Mouse (Mus musculus) megakaryocyte, embryonic 14.5 days (primary cell): Measurements from ENCODE around the gene Csf2ra. TPM values are rescaled to one million over a fixed set of nuclear protein-coding genes. Genes with fewer than 3 reads are reported as not detected.
"Not testable (repeated sequence)": the region's sequence is repeated elsewhere in the genome, so short reads cannot be mapped to it uniquely, and the experiment has no call there.

ENCODE experiments used
- H3K27me3 ChIP-seq: replicated peaks from 2 replicates; pipeline ENCODE3; 2012; ENCODE audit warnings: inconsistent platforms
- H3K36me3 ChIP-seq: replicated peaks from 2 replicates; pipeline ENCODE3; 2012; ENCODE audit warnings: low read length, inconsistent platforms, mixed read lengths
- H3K4me1 ChIP-seq: 2 replicates; pipeline ENCODE4 v1.6.1; 2012; ENCODE audit warnings: inconsistent platforms
- H3K4me3 ChIP-seq: replicated peaks from 2 replicates; pipeline ENCODE3; 2012; ENCODE audit warnings: moderate library complexity, mild to moderate bottlenecking, inconsistent platforms
- H3K9me3 ChIP-seq: 2 replicates; pipeline ENCODE4 v1.6.1; 2012; ENCODE audit warnings: inconsistent platforms
- FLI1 ChIP-seq: IDR thresholded peaks from 2 replicates; pipeline ENCODE4 v1.6.1; 2012; ENCODE audit warnings: low read length, inconsistent platforms, mixed read lengths
- GATA1 ChIP-seq: IDR thresholded peaks from 3 replicates; pipeline ENCODE4 v1.6.1; 2012; ENCODE audit warnings: mixed read lengths, low read length, inconsistent platforms, borderline replicate concordance
- polyA plus RNA-seq: library from polyadenylated mRNA; stranded (reverse); fragments of >175 nt; gene quantifications from 2 replicates; pipeline ENCODE4 v1.2.3, GENCODE M21; 2012; ENCODE audit warnings: low replicate concordance; ENCODE audit not compliant: insufficient read depth

Csf2ra gene
- polyA plus RNA-seq, 1 experiment: 57.5 TPM

DNA sequence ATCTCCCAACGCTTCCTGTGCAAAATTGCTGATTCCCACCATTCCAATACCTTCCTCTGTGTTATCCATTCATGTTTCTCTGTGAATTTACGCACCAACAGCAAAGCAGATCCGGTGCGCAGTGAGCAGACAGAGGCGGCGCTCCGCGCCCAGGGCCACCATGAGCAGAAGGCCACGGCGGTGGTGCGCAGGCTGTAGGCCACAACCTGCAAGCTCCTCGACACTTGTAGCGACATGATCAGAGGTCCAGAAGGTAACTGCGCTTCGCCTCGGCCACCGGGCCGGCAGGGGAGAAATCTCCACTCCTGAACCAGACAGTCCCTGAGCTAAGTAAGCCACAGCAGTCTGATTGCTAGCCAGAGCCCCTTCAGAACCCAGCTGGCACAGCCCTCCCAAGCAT lies 29.5 kb upstream of the Csf2ra start:
- H3K4me3 ChIP-seq: no peak overlapping the region

DNA sequence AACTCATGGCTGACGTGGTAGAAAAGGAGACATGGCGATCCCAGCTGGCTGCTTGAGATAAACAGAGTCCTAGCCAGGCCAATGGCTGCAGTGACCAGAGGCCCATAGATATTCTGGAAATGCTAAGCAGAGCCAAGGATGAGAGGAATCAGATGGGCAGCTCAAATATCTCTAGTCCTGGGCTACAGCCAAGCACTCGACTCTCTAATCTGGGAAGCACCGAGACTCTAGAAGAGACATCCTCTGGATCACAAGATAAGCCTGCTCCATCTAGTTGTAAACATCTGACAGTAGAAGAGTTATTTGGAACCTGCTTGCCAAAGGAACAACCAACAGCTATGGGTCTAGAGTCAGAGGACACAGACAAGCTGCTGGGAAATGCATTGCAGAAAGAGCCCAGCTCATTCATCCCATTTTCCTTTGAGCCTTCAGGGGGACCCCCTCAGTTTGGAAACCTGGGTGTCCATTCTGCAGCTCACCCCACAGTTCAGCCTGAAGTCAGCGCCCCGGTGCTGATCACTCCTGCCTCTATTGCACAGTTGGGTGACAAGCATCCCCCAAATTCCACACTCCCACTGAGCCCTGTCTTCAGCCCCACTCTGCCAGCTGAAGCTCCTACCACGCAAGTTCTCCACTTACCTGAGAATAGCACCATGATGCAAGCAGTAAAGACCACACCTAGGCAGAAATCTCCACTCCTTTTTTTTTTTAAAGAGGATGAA lies 28.1 kb upstream of the Csf2ra start:
- Histone ChIP-seq H3K9me3 (no peaks in the 10 kb centered on the region), H3K4me1 (peaks cover 3% of the 10 kb centered on the region; the same call in 1 of the 2 replicates), H3K36me3 (no peaks in the 10 kb centered on the region), H3K27me3 (peaks cover 2% of the 10 kb centered on the region), H3K4me3 (no peak overlapping the region)
- TF ChIP-seq GATA1 (no peak), FLI1 (no peak)

More for the DNA sequence above, 29.5 kb upstream of the Csf2ra start:
- Histone ChIP-seq H3K27me3 (peaks cover 3% of the 10 kb centered on the region), H3K9me3 (no peaks in the 10 kb centered on the region), H3K36me3 (no peaks in the 10 kb centered on the region), H3K4me1 (peaks cover 7% of the 10 kb centered on the region; the same call in 1 of the 2 replicates)
- TF ChIP-seq GATA1 (no peak), FLI1 (no peak)

DNA sequence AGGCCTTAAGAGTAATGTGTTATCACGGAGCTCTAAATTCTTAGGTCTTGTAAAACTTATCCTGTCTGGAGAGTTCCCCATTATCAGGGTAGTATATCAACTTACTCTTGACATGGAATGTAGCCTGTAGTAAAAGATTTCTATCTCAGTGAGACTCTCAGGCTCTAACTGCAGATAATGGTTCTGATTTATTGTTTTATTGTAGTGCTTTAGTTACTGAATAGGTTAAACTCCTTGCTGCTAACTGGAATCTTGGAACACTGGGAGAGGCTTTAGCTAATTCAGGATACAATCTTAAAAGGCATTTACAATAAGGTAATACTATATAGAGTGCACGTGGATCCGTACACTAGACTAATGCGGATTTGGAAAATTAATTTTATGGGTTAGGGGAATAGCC lies 19.1 kb upstream of the Csf2ra start:
- H3K27me3 ChIP-seq, H3K9me3 ChIP-seq, H3K4me3 ChIP-seq, H3K4me1 ChIP-seq, H3K36me3 ChIP-seq: not testable (repeated sequence)

DNA sequence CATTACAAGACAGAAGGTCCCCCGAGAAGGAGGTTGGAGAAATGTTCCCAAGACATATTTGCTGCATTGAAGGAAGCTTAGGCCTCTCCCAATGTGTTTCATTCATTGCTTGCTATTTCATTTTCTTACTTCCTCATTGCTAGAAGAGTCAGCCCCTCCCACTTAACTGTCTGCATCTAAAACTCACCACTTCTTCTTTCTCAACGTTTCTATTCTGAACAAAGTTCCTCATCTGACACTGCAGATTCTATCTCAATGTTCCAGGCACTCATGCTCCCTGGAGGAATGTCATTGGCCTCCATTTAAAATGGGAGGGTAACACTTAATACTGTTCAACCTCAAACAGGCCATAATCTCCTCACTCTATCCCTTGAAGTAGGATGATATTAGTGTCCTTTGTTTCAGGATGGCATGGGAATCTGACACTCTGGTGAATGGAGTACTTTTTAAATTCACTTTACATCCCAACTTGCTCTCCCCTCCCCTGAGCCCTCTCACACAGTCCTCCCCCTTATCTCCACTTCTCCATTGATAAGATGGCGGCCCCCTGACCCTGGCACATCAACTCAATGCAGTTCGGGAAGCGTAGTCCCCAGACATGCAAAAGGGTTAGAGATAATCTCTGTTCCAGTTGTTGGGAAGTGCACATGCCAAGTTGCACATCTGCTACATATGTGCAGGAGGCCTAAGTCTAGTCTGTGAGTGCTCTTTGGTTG lies 16.6 kb upstream of the Csf2ra start:
- H3K9me3 ChIP-seq: no peaks in the 10 kb centered on the region
- TF ChIP-seq FLI1: no peak
- no peak for TF ChIP-seq GATA1
- no peak overlapping the region for H3K4me3 ChIP-seq
- H3K27me3 ChIP-seq: no peaks in the 10 kb centered on the region
- H3K4me1 ChIP-seq: no peaks in the 10 kb centered on the region; the same call in 1 of the 2 replicates
- no peaks in the 10 kb centered on the region for H3K36me3 ChIP-seq

DNA sequence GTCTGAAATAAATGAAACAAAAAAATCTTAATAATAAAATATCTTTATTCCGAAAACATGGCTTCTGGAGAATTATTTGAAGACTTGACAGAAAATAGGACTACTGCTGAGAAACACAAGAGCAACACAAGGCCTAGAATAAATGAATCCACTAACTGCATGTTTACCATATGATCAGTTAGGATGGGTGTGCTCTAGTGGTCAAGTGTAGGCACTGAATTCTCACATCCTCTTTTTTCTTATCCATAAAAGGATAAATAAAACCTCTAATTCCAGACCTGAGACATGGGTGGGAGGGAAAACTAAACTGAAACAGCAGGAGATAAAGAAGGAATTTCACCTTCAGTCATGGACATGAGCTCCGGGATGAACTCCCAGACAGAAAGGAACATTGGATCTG lies 9.7 kb upstream of the Csf2ra start:
- TF ChIP-seq GATA1 (no peak), FLI1 (no peak)
- Histone ChIP-seq H3K4me1 (0 out of 2 replicates have a peak, but pooled peaks cover 3% of the 10 kb centered on the region), H3K36me3 (no peaks in the 10 kb centered on the region), H3K9me3 (no peaks in the 10 kb centered on the region), H3K4me3 (no peak overlapping the region), H3K27me3 (no peaks in the 10 kb centered on the region)

DNA sequence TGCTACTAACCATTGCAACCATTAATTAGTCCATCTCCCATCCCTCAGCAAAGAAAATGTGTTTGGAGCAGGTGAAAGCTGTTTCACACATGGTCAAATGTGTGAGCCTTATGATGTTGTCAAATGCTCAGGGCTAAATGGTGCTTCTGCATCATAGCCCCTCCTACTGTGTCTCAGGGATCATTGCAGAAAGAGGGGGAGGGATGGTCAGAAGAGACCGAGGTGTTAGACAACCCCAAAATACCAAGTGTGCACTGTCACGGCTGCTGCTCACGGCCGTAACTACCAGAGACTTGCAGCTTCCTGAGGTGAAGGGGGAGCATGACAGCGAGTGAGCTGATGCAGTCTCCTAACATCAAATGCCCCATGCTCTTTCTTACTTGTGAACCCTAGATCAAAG lies 6.3 kb upstream of the Csf2ra start:
- Histone ChIP-seq H3K4me1 (0 out of 2 replicates have a peak, but pooled peaks cover 3% of the 10 kb centered on the region), H3K36me3 (no peaks in the 10 kb centered on the region), H3K9me3 (no peaks in the 10 kb centered on the region), H3K4me3 (no peak overlapping the region), H3K27me3 (no peaks in the 10 kb centered on the region)
- TF ChIP-seq GATA1 (no peak), FLI1 (no peak)

DNA sequence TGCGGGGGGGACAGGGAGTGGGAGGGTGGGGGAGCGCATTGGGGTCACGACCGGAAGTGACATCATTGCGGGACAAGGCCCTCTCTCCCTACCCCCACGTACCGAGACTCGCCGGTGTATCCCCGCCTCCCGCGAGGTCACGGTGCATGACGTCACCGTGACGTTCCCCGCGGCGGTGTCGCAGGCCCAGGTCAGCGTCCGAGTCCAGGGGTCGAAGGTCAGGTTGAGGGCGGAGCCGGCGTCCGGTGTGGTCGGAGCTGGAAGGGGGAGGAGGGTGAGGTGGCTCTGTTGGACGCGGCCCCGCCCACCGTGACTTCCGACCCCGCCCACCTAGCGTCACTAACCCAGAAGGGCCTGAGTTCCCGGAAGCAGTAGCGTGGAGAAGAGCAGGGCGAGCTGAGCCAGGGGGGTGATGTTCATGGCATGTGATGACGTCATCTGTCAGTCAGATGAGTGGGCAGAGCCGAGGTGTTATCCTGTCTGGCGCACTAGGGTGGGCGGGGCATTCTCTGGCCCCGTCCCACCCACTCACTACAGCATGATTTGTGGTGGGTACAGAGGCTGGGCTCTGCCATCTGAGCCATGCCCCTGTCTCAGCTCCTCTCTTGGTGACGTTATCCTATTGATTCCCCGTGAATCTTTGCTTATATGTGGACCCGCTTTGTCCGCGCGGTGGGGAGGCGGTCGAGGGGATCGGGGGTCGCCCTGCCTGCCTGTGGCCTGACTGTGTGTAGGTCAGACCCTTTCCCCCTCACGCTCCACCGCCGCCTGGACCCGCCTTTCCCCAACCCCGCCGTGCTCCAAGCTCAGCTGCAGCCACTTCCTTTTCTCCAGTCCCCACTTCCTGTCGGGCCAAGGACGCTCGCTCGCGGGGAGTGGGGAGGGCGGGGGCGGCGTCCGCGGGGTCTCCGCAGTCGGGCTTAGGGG lies 1.0 kb downstream of the Csf2ra start:
- H3K9me3 ChIP-seq: peaks cover 26% of the 10 kb centered on the region
- H3K4me3 ChIP-seq: peak overlapping the region; percentile 97
- H3K36me3 ChIP-seq: peaks cover 5% of the 10 kb centered on the region
- H3K4me1 ChIP-seq: peaks cover 26% of the 10 kb centered on the region
- TF ChIP-seq FLI1 (peak; percentile 4; the same call in 1 of the 2 replicates), GATA1 (no peak)
- H3K27me3 ChIP-seq: peaks cover 2% of the 10 kb centered on the region

DNA sequence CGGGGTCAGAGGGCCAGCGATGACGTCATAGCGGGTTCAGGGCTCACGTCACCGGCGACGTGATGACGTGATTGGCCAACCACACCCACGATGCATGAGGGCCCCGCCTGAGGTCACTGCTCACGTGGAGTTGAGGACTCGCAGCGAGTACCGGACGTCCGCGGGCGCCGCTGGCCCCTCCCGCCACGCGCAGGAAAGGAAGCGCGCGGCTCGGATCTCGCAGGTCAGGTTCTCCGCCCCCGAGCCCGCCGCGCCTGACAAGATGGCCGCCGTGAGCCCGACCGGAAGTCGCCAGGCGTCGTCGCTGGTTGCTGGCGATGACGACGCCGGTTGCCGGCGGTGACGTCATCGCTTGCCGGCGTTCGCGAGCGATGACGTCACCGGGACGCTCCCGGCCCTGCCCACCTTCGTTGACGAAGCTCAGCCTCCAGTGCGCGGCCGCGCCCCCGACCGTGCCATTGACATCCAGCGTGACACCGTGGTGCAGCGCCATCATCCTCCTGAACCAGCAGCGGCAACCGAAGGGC lies 1.8 kb downstream of the Csf2ra start:
- Histone ChIP-seq H3K27me3 (peaks cover 2% of the 10 kb centered on the region), H3K4me1 (peaks cover 26% of the 10 kb centered on the region), H3K4me3 (peak overlapping the region; percentile 97), H3K9me3 (peaks cover 26% of the 10 kb centered on the region), H3K36me3 (peaks cover 5% of the 10 kb centered on the region)
- TF ChIP-seq GATA1: no peak
- TF ChIP-seq FLI1: no peak; the same call in 1 of the 2 replicates

DNA sequence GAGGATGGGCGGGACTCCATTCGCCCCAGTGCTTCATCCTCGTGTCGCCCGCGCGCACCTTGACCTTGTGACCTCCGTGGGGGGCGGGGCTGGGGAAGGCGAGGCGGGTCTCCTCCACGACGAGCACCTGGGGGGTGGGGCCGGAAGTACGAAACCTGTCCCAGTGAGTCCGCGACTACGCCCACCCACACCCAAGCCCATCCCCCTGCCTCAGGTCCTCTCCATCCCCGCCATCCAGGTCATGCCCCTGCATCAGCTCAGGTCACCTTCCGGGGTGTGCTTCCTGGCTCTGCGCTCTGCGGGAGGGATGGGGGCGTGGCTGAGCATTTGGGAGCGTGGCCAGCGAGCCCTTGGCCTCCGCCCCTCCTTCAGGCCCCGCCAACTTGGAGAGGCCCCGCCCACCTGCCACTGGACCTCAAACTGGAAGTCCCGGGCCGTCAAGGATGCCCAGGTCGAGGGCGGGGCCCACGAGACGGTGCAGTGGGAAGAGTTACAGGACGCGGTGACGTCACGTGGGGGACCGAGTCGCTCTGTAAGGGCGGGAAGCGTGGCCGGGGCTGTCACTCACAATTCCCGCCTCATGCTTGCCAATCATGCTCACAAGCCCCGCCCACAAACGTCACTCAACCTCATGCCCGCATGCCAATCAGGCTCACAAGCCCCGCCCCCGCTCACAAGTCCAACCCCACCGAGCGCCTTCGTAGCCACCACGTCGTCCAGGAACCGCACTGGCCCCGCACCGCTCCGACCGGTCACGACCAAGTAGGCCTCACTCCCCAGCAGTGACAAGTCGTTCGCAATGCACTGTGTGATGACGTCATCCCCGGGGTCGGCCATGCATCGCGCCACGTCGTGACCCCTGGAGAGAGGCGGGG lies 2.5 kb downstream of the Csf2ra start:
- H3K4me1 ChIP-seq: peaks cover 26% of the 10 kb centered on the region
- peak overlapping the region; percentile 97 for H3K4me3 ChIP-seq
- peaks cover 5% of the 10 kb centered on the region for H3K36me3 ChIP-seq
- peaks cover 2% of the 10 kb centered on the region for H3K27me3 ChIP-seq
- TF ChIP-seq FLI1 (no peak), GATA1 (no peak)
- H3K9me3 ChIP-seq: peaks cover 26% of the 10 kb centered on the region
